26 mouse cellular contexts compared by ENCODE assay signal in genomic region chr11:67885921-67886320, GRCm38 (mm10). TPM values are rescaled to one million over a fixed set of nuclear protein-coding genes. Genes with fewer than 3 reads are reported as not detected.
DNase-seq lines count a peak whose midpoint lies in the region; ATAC-seq and TF ChIP-seq lines count a peak whose summit lies in the region.
"Had no signal": no experiment of that assay in that cellular context is flagged by ENCODE, and none has a peak within 500 bp of the region (broad histone marks: within the 10 kb centered on the region; RNA-seq: fewer than 3 reads in every experiment).

No protein-coding gene starts in this region.

- no peaks in the 10 kb centered on the region for H3K9me3 ChIP-seq in lung, embryonic 14.5 days (ENCODE audit: low read depth, low read length)
- no peaks in the 10 kb centered on the region for H3K9me3 ChIP-seq in stomach, postnatal 0 days (ENCODE audit: control insufficient read depth, low read length)
- 0 out of 2 replicates have a peak, but pooled peaks cover 4% of the 10 kb centered on the region for H3K9me3 ChIP-seq in liver, embryonic 12.5 days (replicated peaks)
- H3K9me3 ChIP-seq: midbrain, embryonic 15.5 days; neural tube, embryonic 15.5 days had no signal

- no peak for TF ChIP-seq EP300 in stomach, postnatal 0 days (optimal IDR thresholded peaks at IDR 0.05)

- no peak for ATAC-seq in lung, embryonic 14.5 days (ENCODE audit: insufficient read depth)
- ATAC-seq in stomach, postnatal 0 days (ENCODE audit: low FRiP score, low TSS enrichment) = no peak
- ATAC-seq in liver, embryonic 12.5 days = no peak
- ATAC-seq: liver, postnatal 0 days; midbrain, embryonic 15.5 days; Patski had no signal

- peak; percentile 30 for TF ChIP-seq CTCF in lung, embryonic 14.5 days (IDR thresholded peaks at IDR 0.05; ENCODE audit: low read depth)
- peak; percentile 30 for TF ChIP-seq CTCF in stomach, postnatal 0 days (IDR thresholded peaks at IDR 0.05; ENCODE audit: low read depth)

- H3K4me1 ChIP-seq in lung, embryonic 14.5 days (ENCODE audit: insufficient read depth) = no peaks in the 10 kb centered on the region
- no peaks in the 10 kb centered on the region for H3K4me1 ChIP-seq in stomach, postnatal 0 days (replicated peaks; ENCODE audit: control insufficient read depth, insufficient read depth)
- no peaks in the 10 kb centered on the region for H3K4me1 ChIP-seq in liver, embryonic 12.5 days
- H3K4me1 ChIP-seq: embryonic facial prominence, embryonic 15.5 days; midbrain, embryonic 15.5 days; neural tube, embryonic 15.5 days had no signal

- 85% methylated on average over 2 of the region's 2 CpGs for WGBS in lung, embryonic 14.5 days
- whole genome bisulfite sequencing in stomach, postnatal 0 days = 89% methylated on average over 2 of the region's 2 CpGs
- 84% methylated on average over 2 of the region's 2 CpGs for WGBS in liver, embryonic 12.5 days (ENCODE audit: insufficient replicate concordance)

- peak; percentile 5 for DNase-seq in heart, adult 11 months
- DNase-seq in heart, postnatal 36 days = no peak
- no peak for DNase-seq in lung, embryonic 14.5 days
- DNase-seq in lung, postnatal 4 days = no peak
- DNase-seq in R1 (ENCODE audit: low read depth, low spot score) = peak; percentile 56
- DNase-seq in stomach, postnatal 0 days (ENCODE audit: low spot score) = no peak
- DNase-seq: adrenal gland, postnatal 14 days; cerebellum, adult 11 months; gastrocnemius, postnatal 36 days; heart, postnatal 14 days; kidney, adult 11 months; kidney, postnatal 10 days; left cerebral cortex, postnatal 4 days; liver; liver, postnatal 0 days; lung, postnatal 14 days; right cerebral cortex, postnatal 4 days had no signal

- H3K4me3 ChIP-seq in lung, embryonic 14.5 days (ENCODE audit: low read depth, low read length) = no peak overlapping the region
- no peak overlapping the region for H3K4me3 ChIP-seq in stomach, postnatal 0 days (ENCODE audit: low read depth, low read length)
- no peak overlapping the region for H3K4me3 ChIP-seq in liver, embryonic 12.5 days
- H3K4me3 ChIP-seq: embryonic facial prominence, embryonic 15.5 days; megakaryocyte, embryonic 14.5 days; midbrain, embryonic 15.5 days; neural tube, embryonic 15.5 days had no signal

- no peaks in the 10 kb centered on the region for H3K36me3 ChIP-seq in lung, embryonic 14.5 days (ENCODE audit: insufficient read depth)
- no peaks in the 10 kb centered on the region for H3K36me3 ChIP-seq in stomach, postnatal 0 days (ENCODE audit: control insufficient read depth, insufficient read depth, low read length)
- no peaks in the 10 kb centered on the region for H3K36me3 ChIP-seq in liver, embryonic 12.5 days
- H3K36me3 ChIP-seq: embryonic facial prominence, embryonic 15.5 days; midbrain, embryonic 15.5 days; neural tube, embryonic 15.5 days had no signal

- intact Hi-C loops in heart, postnatal 36 days (cut with DNase I) = no loop called here

- H3K9ac ChIP-seq in lung, embryonic 14.5 days = no peak overlapping the region
- H3K9ac ChIP-seq in stomach, postnatal 0 days (ENCODE audit: low read length) = no peak overlapping the region
- no peak overlapping the region for H3K9ac ChIP-seq in liver, embryonic 12.5 days
- H3K9ac ChIP-seq: embryonic facial prominence, embryonic 15.5 days; hindbrain, embryonic 14.5 days; liver, postnatal 0 days; midbrain, embryonic 15.5 days; neural tube, embryonic 15.5 days had no signal

- H3K27ac ChIP-seq in lung, embryonic 14.5 days (ENCODE audit: low read depth) = no peak overlapping the region
- H3K27ac ChIP-seq in stomach, postnatal 0 days (replicated peaks) = no peak overlapping the region
- no peak overlapping the region for H3K27ac ChIP-seq in liver, embryonic 12.5 days
- H3K27ac ChIP-seq: embryonic facial prominence, embryonic 15.5 days; hindbrain, embryonic 14.5 days; midbrain, embryonic 15.5 days; neural tube, embryonic 15.5 days had no signal

- H3K27me3 ChIP-seq in lung, embryonic 14.5 days (ENCODE audit: insufficient read depth, low read length) = no peaks in the 10 kb centered on the region
- no peaks in the 10 kb centered on the region for H3K27me3 ChIP-seq in stomach, postnatal 0 days (ENCODE audit: control insufficient read depth, insufficient read depth, low read length)
- no peaks in the 10 kb centered on the region for H3K27me3 ChIP-seq in liver, embryonic 12.5 days (replicated peaks)
- H3K27me3 ChIP-seq: embryonic facial prominence, embryonic 15.5 days; midbrain, embryonic 15.5 days; neural tube, embryonic 15.5 days; Patski had no signal

- no peak overlapping the region for H3K4me2 ChIP-seq in lung, embryonic 14.5 days
- no peak overlapping the region for H3K4me2 ChIP-seq in stomach, postnatal 0 days (replicated peaks; ENCODE audit: low read depth)
- H3K4me2 ChIP-seq in liver, embryonic 12.5 days = no peak overlapping the region
- H3K4me2 ChIP-seq: embryonic facial prominence, embryonic 15.5 days; heart, embryonic 11.5 days; hindbrain, embryonic 14.5 days; midbrain, embryonic 15.5 days; neural tube, embryonic 15.5 days had no signal

RNA-seq across cellular contexts. Expression of gene Usp43, which starts 36.0 kb away (rescaled TPM):
- 1 to 10 TPM; 3.0 to 3.1 TPM for total RNA-seq in heart, postnatal 36 days (2021)
- polyA plus RNA-seq in lung, embryonic 14.5 days (2014; fragmentation: Nextera tagmentation; extraction: Ambion mirVana) = 3.4 and 4.5 TPM in 2 replicates
- 2.0 and 2.9 TPM in 2 replicates for polyA plus RNA-seq in stomach, postnatal 0 days (2015; fragmentation: Nextera tagmentation; extraction: Ambion mirVana)
- polyA plus RNA-seq in liver, embryonic 12.5 days (2016; fragmentation: Nextera tagmentation; extraction: Ambion mirVana) = 0.07 and 0.11 TPM in 2 replicates
- total RNA-seq: CH12.LX had no signal
- polyA plus RNA-seq: liver, postnatal 0 days had no signal

Comparison
In these comparisons a context has a peak if more than half of its experiments do, and no peak if none do; other contexts are left out.
1. DNase-seq: peak in heart, adult 11 months (single experiment) and R1 (single experiment); none in heart, postnatal 36 days (0 of 2), lung, embryonic 14.5 days (single experiment), lung, postnatal 4 days (0 of 2) and stomach, postnatal 0 days (single experiment).